Comparison of ENCODE assay signal across 9 mouse cellular contexts in the genomic region with DNA sequence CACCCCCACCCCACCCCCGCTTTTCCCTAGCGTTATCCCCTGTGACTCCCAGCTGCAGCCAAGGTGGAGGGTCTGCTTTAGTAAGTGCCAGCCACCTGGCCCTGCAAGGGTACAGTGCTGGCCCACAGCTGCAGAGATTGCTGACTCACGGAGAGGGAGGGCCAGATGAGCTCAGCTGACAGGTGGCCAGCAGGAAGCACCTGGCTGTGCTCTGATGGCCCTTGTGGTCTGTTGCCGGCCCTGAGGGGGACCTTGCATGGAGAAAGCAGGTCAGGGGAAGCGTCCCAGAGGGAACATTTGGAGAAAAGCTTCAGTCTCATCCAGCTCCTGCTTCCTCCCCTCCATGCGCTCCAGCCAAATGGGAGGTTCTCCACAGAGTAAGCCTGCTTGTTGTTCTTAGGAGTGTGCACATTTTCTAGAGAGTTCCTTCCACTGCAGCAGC.
DNase-seq lines count a peak whose midpoint lies in the region; ATAC-seq and TF ChIP-seq lines count a peak whose summit lies in the region.
"Had no signal": no experiment of that assay in that cellular context is flagged by ENCODE, and none has a peak within 500 bp of the region (broad histone marks: within the 10 kb centered on the region; RNA-seq: fewer than 3 reads in every experiment).

No protein-coding gene starts in this region.

- no peaks in the 10 kb centered on the region for H3K4me1 ChIP-seq in intestine, postnatal 0 days (replicated peaks; ENCODE audit: control insufficient read depth, insufficient read depth, low read length)
- H3K4me1 ChIP-seq in neural tube, embryonic 14.5 days (ENCODE audit: control insufficient read depth, insufficient read depth, low read length): peaks cover 3% of the 10 kb centered on the region; the same call in 1 of the 2 replicates
- H3K4me1 ChIP-seq in forebrain, embryonic 16.5 days (replicated peaks; ENCODE audit: control insufficient read depth, insufficient read depth, low read length): no peaks in the 10 kb centered on the region
- H3K4me1 ChIP-seq in forebrain, embryonic 12.5 days: no peaks in the 10 kb centered on the region
- H3K4me1 ChIP-seq: liver, embryonic 15.5 days had no signal

- no peak for TF ChIP-seq CTCF in intestine, postnatal 0 days (IDR thresholded peaks at IDR 0.05; ENCODE audit: low read depth)

- no peak overlapping the region for H3K4me3 ChIP-seq in intestine, postnatal 0 days (ENCODE audit: low read depth, low read length)
- no peak overlapping the region for H3K4me3 ChIP-seq in neural tube, embryonic 14.5 days (ENCODE audit: low read depth, low read length)
- no peak overlapping the region for H3K4me3 ChIP-seq in forebrain, embryonic 16.5 days (replicated peaks; ENCODE audit: low read length)
- no peak overlapping the region for H3K4me3 ChIP-seq in forebrain, embryonic 12.5 days (replicated peaks)
- H3K4me3 ChIP-seq: liver, embryonic 15.5 days had no signal

- H3K9ac ChIP-seq in intestine, postnatal 0 days (ENCODE audit: low read depth, low read length): no peak overlapping the region
- H3K9ac ChIP-seq in neural tube, embryonic 14.5 days (replicated peaks; ENCODE audit: low read depth, low read length): no peak overlapping the region
- no peak overlapping the region for H3K9ac ChIP-seq in forebrain, embryonic 16.5 days (replicated peaks; ENCODE audit: low read depth, low read length)
- no peak overlapping the region for H3K9ac ChIP-seq in forebrain, embryonic 12.5 days
- H3K9ac ChIP-seq: liver, embryonic 15.5 days had no signal

- peak overlapping the region; percentile 38 for H3K4me2 ChIP-seq in intestine, postnatal 0 days (replicated peaks; ENCODE audit: low read depth)
- no peak overlapping the region for H3K4me2 ChIP-seq in neural tube, embryonic 14.5 days (ENCODE audit: low read depth, low read length)
- H3K4me2 ChIP-seq in forebrain, embryonic 16.5 days (ENCODE audit: low read length): no peak overlapping the region
- no peak overlapping the region for H3K4me2 ChIP-seq in forebrain, embryonic 12.5 days
- H3K4me2 ChIP-seq: liver, embryonic 15.5 days had no signal

- H3K27ac ChIP-seq in intestine, postnatal 0 days (ENCODE audit: low read depth, low read length): no peak overlapping the region
- H3K27ac ChIP-seq in neural tube, embryonic 14.5 days (ENCODE audit: low read depth, low read length): no peak overlapping the region
- H3K27ac ChIP-seq in forebrain, embryonic 16.5 days (ENCODE audit: low read length): no peak overlapping the region
- no peak overlapping the region for H3K27ac ChIP-seq in forebrain, embryonic 12.5 days
- H3K27ac ChIP-seq: liver, embryonic 15.5 days had no signal

- no peaks in the 10 kb centered on the region for H3K27me3 ChIP-seq in intestine, postnatal 0 days (replicated peaks; ENCODE audit: control insufficient read depth, insufficient read depth, low read length)
- no peaks in the 10 kb centered on the region for H3K27me3 ChIP-seq in neural tube, embryonic 14.5 days (ENCODE audit: control insufficient read depth, insufficient read depth, low read length)
- H3K27me3 ChIP-seq in forebrain, embryonic 16.5 days (replicated peaks; ENCODE audit: control insufficient read depth, insufficient read depth, low read length): no peaks in the 10 kb centered on the region
- no peaks in the 10 kb centered on the region for H3K27me3 ChIP-seq in forebrain, embryonic 12.5 days
- H3K27me3 ChIP-seq: liver, embryonic 15.5 days had no signal

- ATAC-seq in intestine, postnatal 0 days: no peak
- peak; percentile 49; the same call in 1 of the 2 replicates for ATAC-seq in neural tube, embryonic 14.5 days (ENCODE audit: low read depth)
- no peak for ATAC-seq in forebrain, embryonic 16.5 days
- no peak for ATAC-seq in forebrain, embryonic 12.5 days (ENCODE audit: low FRiP score)

- H3K9me3 ChIP-seq in intestine, postnatal 0 days (ENCODE audit: control insufficient read depth): no peaks in the 10 kb centered on the region
- H3K9me3 ChIP-seq in neural tube, embryonic 14.5 days (ENCODE audit: control insufficient read depth, low read length): no peaks in the 10 kb centered on the region
- no peaks in the 10 kb centered on the region for H3K9me3 ChIP-seq in forebrain, embryonic 16.5 days (ENCODE audit: control insufficient read depth, low read length)
- H3K9me3 ChIP-seq in forebrain, embryonic 12.5 days: no peaks in the 10 kb centered on the region
- H3K9me3 ChIP-seq: liver, embryonic 15.5 days had no signal

- no peaks in the 10 kb centered on the region for H3K36me3 ChIP-seq in intestine, postnatal 0 days (ENCODE audit: control insufficient read depth, insufficient read depth)
- no peaks in the 10 kb centered on the region for H3K36me3 ChIP-seq in neural tube, embryonic 14.5 days (ENCODE audit: control insufficient read depth, insufficient read depth, low read length)
- no peaks in the 10 kb centered on the region for H3K36me3 ChIP-seq in forebrain, embryonic 16.5 days (ENCODE audit: control insufficient read depth, insufficient read depth)
- no peaks in the 10 kb centered on the region for H3K36me3 ChIP-seq in forebrain, embryonic 12.5 days (replicated peaks)
- H3K36me3 ChIP-seq: liver, embryonic 15.5 days had no signal

- 21% methylated on average over 6 of the region's 6 CpGs for WGBS in intestine, postnatal 0 days
- 26% methylated on average over 6 of the region's 6 CpGs for WGBS in neural tube, embryonic 14.5 days
- 27% methylated on average over 6 of the region's 6 CpGs for WGBS in forebrain, embryonic 16.5 days
- 18% methylated on average over 6 of the region's 6 CpGs for WGBS in forebrain, embryonic 12.5 days

- DNase-seq in spleen, postnatal 36 days (ENCODE audit: low spot score in 2 of 2): peak; percentile 4 to 10
- no peak for DNase-seq in spleen, adult 18-20 months
- DNase-seq in forelimb bud, embryonic 11.5 days (ENCODE audit: low read depth, low spot score): peak; percentile 72
- no peak for DNase-seq in layer of hippocampus, postnatal 25 days (ENCODE audit: extremely low spot score in 1 of 2, low spot score in 1 of 2)

Comparison
In these comparisons a context has a peak if more than half of its experiments do, and no peak if none do; other contexts are left out.
1. DNase-seq: peak in spleen, postnatal 36 days (2 of 2) and forelimb bud, embryonic 11.5 days (single experiment); none in spleen, adult 18-20 months (0 of 2) and layer of hippocampus, postnatal 25 days (0 of 2).